Mouse (Mus musculus): Measurements from ENCODE around the gene D130052B06Rik. TPM values are rescaled to one million over a fixed set of nuclear protein-coding genes. Genes with fewer than 3 reads are reported as not detected.
A peak's percentile ranks its signal among the peaks of the same experiment; 100 is the strongest.

D130052B06Rik gene
- polyA plus RNA-seq, 1 experiment from 2014 or later: not detected

DNA sequence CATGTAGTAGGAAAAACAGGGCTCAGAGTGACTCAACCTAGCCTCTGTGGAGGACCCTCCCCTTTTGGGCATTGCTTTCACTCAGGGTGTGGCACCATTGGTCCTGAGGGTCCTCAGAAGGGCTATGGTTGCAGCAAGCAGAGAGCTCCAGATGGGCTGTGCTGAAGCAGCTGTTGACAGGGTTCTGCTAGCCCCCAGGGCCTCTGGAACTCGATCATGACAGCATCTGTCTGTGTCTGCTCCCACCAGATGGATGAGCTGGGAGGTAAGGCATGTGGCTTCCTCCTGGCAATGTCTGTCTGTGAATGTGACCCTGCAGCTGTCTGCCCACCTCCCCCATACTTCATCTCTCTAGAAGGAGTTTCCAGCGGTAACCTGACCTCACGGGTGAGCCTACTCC lies 8.7 kb downstream of the D130052B06Rik start:
- H3K27me3 ChIP-seq: no peaks in the 10 kb centered on the region
- H3K27ac ChIP-seq (replicated peaks): no peak overlapping the region
- no peak for ATAC-seq (replicated peaks)
- no peak overlapping the region for H3K9ac ChIP-seq (replicated peaks)
- H3K4me1 ChIP-seq: no peaks in the 10 kb centered on the region
- no peak overlapping the region for H3K4me3 ChIP-seq
- WGBS: 55% methylated on average over 3 of the region's 3 CpGs
- H3K9me3 ChIP-seq: no peaks in the 10 kb centered on the region
- H3K36me3 ChIP-seq: no peaks in the 10 kb centered on the region
- H3K4me2 ChIP-seq (replicated peaks): no peak overlapping the region

GRCm38 (mm10) chr11:33614218-33614617 lies 15.1 kb downstream of the D130052B06Rik start:
- peak; percentile 78 for ATAC-seq (replicated peaks)

GRCm38 (mm10) chr11:33627136-33627742 lies 28.1 kb downstream of the D130052B06Rik start:
- H3K36me3 ChIP-seq: no peaks in the 10 kb centered on the region

More at GRCm38 (mm10) chr11:33614218-33614617, 15.1 kb downstream of the D130052B06Rik start:
- no peak overlapping the region for H3K4me2 ChIP-seq (replicated peaks)
- no peaks in the 10 kb centered on the region for H3K9me3 ChIP-seq
- H3K4me3 ChIP-seq: no peak overlapping the region
- no peak overlapping the region for H3K27ac ChIP-seq (replicated peaks)
- no peaks in the 10 kb centered on the region for H3K4me1 ChIP-seq
- no peak overlapping the region for H3K9ac ChIP-seq (replicated peaks)
- 8% methylated on average over 15 of the region's 15 CpGs for WGBS
- no peaks in the 10 kb centered on the region for H3K36me3 ChIP-seq
- H3K27me3 ChIP-seq: no peaks in the 10 kb centered on the region

DNA sequence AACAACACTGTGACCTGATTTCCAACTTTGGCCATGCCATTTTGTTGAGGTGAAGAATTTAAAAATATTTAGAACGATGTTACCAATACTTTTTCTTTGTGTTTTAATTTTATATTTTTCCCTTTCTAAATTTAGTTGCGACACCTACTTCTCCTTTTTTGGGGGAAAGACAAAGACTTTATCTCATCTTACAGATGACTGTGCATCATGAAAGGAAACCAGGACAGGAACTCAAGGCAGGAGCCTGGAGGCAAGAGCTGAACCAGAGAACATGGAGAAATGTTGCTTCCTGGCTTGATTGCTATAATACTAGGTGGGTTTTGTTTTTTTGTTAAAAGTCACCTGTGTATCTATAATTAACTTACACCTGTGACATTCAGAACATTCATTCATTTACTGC lies 38.0 kb downstream of the D130052B06Rik start:
- WGBS: 99% methylated on average over 2 of the region's 2 CpGs
- no peak for ATAC-seq (replicated peaks)

More at GRCm38 (mm10) chr11:33627136-33627742, 28.1 kb downstream of the D130052B06Rik start:
- Histone ChIP-seq H3K4me3 (no peak overlapping the region), H3K9me3 (no peaks in the 10 kb centered on the region), H3K4me2 (replicated peaks) (no peak overlapping the region), H3K4me1 (no peaks in the 10 kb centered on the region), H3K27me3 (no peaks in the 10 kb centered on the region), H3K9ac (replicated peaks) (no peak overlapping the region), H3K27ac (replicated peaks) (no peak overlapping the region)
- 87% methylated on average over 4 of the region's 4 CpGs for WGBS
- peak; percentile 68; the same call in 1 of the 2 replicates for ATAC-seq (replicated peaks)

GRCm38 (mm10) chr11:33649358-33649757 lies 50.3 kb downstream of the D130052B06Rik start:
- Histone ChIP-seq H3K36me3 (no peaks in the 10 kb centered on the region), H3K4me2 (replicated peaks) (no peak overlapping the region), H3K9ac (replicated peaks) (no peak overlapping the region), H3K4me1 (no peaks in the 10 kb centered on the region), H3K27ac (replicated peaks) (no peak overlapping the region), H3K27me3 (no peaks in the 10 kb centered on the region), H3K4me3 (no peak overlapping the region), H3K9me3 (no peaks in the 10 kb centered on the region)
- ATAC-seq (replicated peaks): no peak
- 84% methylated on average over 2 of the region's 2 CpGs for WGBS

More for the DNA sequence above, 38.0 kb downstream of the D130052B06Rik start:
- H3K4me1 ChIP-seq: no peaks in the 10 kb centered on the region
- H3K9ac ChIP-seq (replicated peaks): no peak overlapping the region
- H3K36me3 ChIP-seq: no peaks in the 10 kb centered on the region
- no peak overlapping the region for H3K4me2 ChIP-seq (replicated peaks)
- H3K27me3 ChIP-seq: no peaks in the 10 kb centered on the region
- no peak overlapping the region for H3K4me3 ChIP-seq
- no peak overlapping the region for H3K27ac ChIP-seq (replicated peaks)
- H3K9me3 ChIP-seq: no peaks in the 10 kb centered on the region

GRCm38 (mm10) chr11:33654485-33654884 lies 55.4 kb downstream of the D130052B06Rik start:
- no peaks in the 10 kb centered on the region for H3K4me1 ChIP-seq
- no peak overlapping the region for H3K4me2 ChIP-seq (replicated peaks)
- ATAC-seq (replicated peaks): no peak
- 81% methylated on average over 2 of the region's 2 CpGs for WGBS
- H3K4me3 ChIP-seq: no peak overlapping the region
- no peaks in the 10 kb centered on the region for H3K36me3 ChIP-seq
- H3K27ac ChIP-seq (replicated peaks): no peak overlapping the region
- H3K27me3 ChIP-seq: no peaks in the 10 kb centered on the region
- H3K9me3 ChIP-seq: no peaks in the 10 kb centered on the region
- no peak overlapping the region for H3K9ac ChIP-seq (replicated peaks)

- Histone ChIP-seq H3K4me2 (replicated peaks) (no peak overlapping the region), H3K36me3 (no peaks in the 10 kb centered on the region), H3K27ac (replicated peaks) (no peak overlapping the region), H3K27me3 (no peaks in the 10 kb centered on the region), H3K4me1 (no peaks in the 10 kb centered on the region), H3K4me3 (no peak overlapping the region), H3K9me3 (no peaks in the 10 kb centered on the region), H3K9ac (replicated peaks) (no peak overlapping the region)
- ATAC-seq (replicated peaks): no peak
- WGBS: 89% methylated on average over 3 of the region's 3 CpGs
These were observed 56.1 kb downstream of the D130052B06Rik start for GRCm38 (mm10) chr11:33655221-33655620.

DNA sequence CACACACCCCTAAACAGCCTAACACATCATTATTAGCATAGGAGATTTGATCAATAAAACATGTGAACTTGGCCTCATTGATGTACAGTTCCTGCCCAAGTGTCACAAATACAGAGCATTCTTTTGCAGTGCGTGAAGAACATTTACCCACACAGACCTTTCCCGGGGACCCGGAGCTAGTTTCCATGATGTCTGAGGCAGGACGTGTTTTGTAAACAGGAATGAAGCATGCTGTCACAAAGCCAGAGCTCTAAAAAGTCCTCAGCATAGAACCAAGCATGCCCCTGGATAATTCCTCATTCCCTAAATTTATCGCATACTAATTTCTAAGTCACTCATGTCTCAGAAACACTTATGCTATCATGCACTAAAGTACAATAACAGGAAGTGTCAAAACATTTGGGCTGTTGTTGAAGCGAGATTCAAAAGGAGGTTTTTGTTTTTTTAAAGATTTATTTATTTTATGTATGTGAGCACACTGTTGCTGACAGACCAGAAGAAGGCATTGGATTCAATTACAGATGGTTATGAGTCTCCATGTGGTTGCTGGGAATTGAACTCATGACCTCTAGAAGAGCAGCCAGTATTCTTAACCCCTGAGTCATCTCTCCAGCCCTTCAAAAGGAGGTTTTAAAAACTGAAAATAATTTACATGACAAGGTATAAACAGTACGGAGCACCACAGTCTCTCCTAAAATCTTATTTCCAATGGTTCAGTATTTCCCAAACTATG lies 56.9 kb downstream of the D130052B06Rik start:
- Histone ChIP-seq H3K9me3 (no peaks in the 10 kb centered on the region), H3K4me2 (replicated peaks) (no peak overlapping the region), H3K4me1 (no peaks in the 10 kb centered on the region), H3K27ac (replicated peaks) (no peak overlapping the region), H3K36me3 (no peaks in the 10 kb centered on the region), H3K9ac (replicated peaks) (no peak overlapping the region), H3K27me3 (no peaks in the 10 kb centered on the region), H3K4me3 (no peak overlapping the region)
- WGBS: 69% methylated on average over 7 of the region's 7 CpGs
- no peak for ATAC-seq (replicated peaks)

DNA sequence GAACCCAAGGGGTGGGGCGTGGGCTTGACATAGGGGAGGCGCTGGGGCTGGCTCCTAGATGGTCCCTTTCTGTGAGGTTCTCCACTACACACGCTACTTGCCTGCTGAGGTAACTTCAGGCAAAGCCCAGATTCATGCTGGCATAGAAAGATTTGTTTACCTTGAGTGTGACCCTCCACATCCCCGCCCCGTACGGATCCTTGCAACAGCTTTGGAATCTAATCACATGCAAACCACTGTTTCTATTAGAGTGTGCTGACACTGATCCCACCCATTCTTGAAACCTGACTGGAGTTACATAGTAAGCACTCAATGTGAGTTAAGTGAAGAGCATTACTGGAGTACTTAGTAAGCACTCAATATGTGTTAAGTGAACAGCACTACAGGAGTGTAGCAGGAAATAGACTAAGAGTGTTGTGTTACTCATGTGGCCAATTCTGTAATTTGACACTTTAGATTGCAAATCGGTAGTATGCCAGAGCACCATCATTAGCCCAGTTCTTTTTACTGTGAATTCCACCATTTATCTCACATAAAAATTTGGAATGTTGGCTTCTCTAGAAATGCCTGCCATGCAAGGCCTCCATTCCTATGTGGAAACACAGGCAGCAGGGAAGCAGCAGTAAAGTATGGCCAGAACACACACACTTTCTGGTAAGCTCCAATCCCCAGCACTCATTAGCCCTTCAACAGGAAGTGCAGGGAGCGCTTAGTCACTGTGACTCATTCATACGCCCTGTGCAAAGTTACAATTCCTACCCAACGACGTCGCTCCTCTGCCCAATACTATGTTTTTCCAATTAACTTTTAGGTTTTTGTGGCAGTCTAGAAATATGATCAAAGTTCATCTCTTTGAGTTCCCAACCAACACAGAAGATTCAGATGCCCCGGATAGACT lies 61.2 kb downstream of the D130052B06Rik start:
- no peak for ATAC-seq (replicated peaks)
- H3K9me3 ChIP-seq: no peaks in the 10 kb centered on the region
- no peak overlapping the region for H3K9ac ChIP-seq (replicated peaks)
- H3K27me3 ChIP-seq: no peaks in the 10 kb centered on the region
- H3K4me2 ChIP-seq (replicated peaks): no peak overlapping the region
- no peak overlapping the region for H3K4me3 ChIP-seq
- no peaks in the 10 kb centered on the region for H3K36me3 ChIP-seq
- H3K27ac ChIP-seq (replicated peaks): no peak overlapping the region
- H3K4me1 ChIP-seq: no peaks in the 10 kb centered on the region
- WGBS: 79% methylated on average over 13 of the region's 13 CpGs

GRCm38 (mm10) chr11:33663599-33663998 lies 64.5 kb downstream of the D130052B06Rik start:
- Histone ChIP-seq H3K27me3 (no peaks in the 10 kb centered on the region), H3K4me2 (replicated peaks) (no peak overlapping the region), H3K4me1 (peaks cover 11% of the 10 kb centered on the region; the same call in 1 of the 2 replicates)

GRCm38 (mm10) chr11:33668376-33668775 lies 69.3 kb downstream of the D130052B06Rik start:
- H3K4me3 ChIP-seq: no peak overlapping the region
- H3K9ac ChIP-seq (replicated peaks): no peak overlapping the region
- no peak overlapping the region for H3K4me2 ChIP-seq (replicated peaks)
- peaks cover 17% of the 10 kb centered on the region for H3K4me1 ChIP-seq
- no peaks in the 10 kb centered on the region for H3K9me3 ChIP-seq
- 38% methylated on average over 6 of the region's 6 CpGs for WGBS
- no peaks in the 10 kb centered on the region for H3K36me3 ChIP-seq
- ATAC-seq (replicated peaks): peak; percentile 58; the same call in 1 of the 2 replicates
- H3K27ac ChIP-seq (replicated peaks): no peak overlapping the region
- H3K27me3 ChIP-seq: no peaks in the 10 kb centered on the region

More at GRCm38 (mm10) chr11:33663599-33663998, 64.5 kb downstream of the D130052B06Rik start:
- WGBS: 90% methylated on average over 2 of the region's 2 CpGs
- no peaks in the 10 kb centered on the region for H3K36me3 ChIP-seq
- no peak overlapping the region for H3K4me3 ChIP-seq
- no peak overlapping the region for H3K27ac ChIP-seq (replicated peaks)
- H3K9ac ChIP-seq (replicated peaks): no peak overlapping the region
- no peak for ATAC-seq (replicated peaks)
- H3K9me3 ChIP-seq: no peaks in the 10 kb centered on the region

Measured in forebrain, embryonic 15.5 days (tissue).